Mouse (Mus musculus): ENCODE data around the gene Ccdc103.
A peak's percentile ranks its signal among the peaks of the same experiment; 100 is the strongest.

Ccdc103 gene

GRCm38 (mm10) chr11:102893015-102893651 lies 12.1 kb downstream of the Ccdc103 start:
- DNase-seq = peak; percentile 73

GRCm38 (mm10) chr11:102894716-102895115 lies 13.7 kb downstream of the Ccdc103 start:
- no peak for DNase-seq

GRCm38 (mm10) chr11:102895779-102896178 lies 14.8 kb downstream of the Ccdc103 start:
- no peak for DNase-seq

GRCm38 (mm10) chr11:102896641-102897040 lies 15.6 kb downstream of the Ccdc103 start:
- no peak for DNase-seq

GRCm38 (mm10) chr11:102898408-102898807 lies 17.4 kb downstream of the Ccdc103 start:
- peak; percentile 81 for DNase-seq

GRCm38 (mm10) chr11:102900763-102901162 lies 19.8 kb downstream of the Ccdc103 start, which contains the start of gene Gfap:
Gene Gfap, minus strand, starts transcription at chr11:102900912.
- peak; percentile 87 for DNase-seq

- no peak for DNase-seq
Measured at GRCm38 (mm10) chr11:102901199-102901598, 20.2 kb downstream of the Ccdc103 start.

GRCm38 (mm10) chr11:102902107-102902506 lies 21.1 kb downstream of the Ccdc103 start:
- no peak for DNase-seq

GRCm38 (mm10) chr11:102903654-102904053 lies 22.6 kb downstream of the Ccdc103 start:
- no peak for DNase-seq

- no peak for DNase-seq
Measured at GRCm38 (mm10) chr11:102911376-102911775, 30.4 kb downstream of the Ccdc103 start.

- DNase-seq = no peak
Measured at GRCm38 (mm10) chr11:102915380-102915779, 34.4 kb downstream of the Ccdc103 start.

GRCm38 (mm10) chr11:102918077-102918476 lies 37.1 kb downstream of the Ccdc103 start:
- DNase-seq = no peak

- no peak for DNase-seq
Measured at GRCm38 (mm10) chr11:102921491-102921890, 40.5 kb downstream of the Ccdc103 start.

GRCm38 (mm10) chr11:102924557-102925350 lies 43.8 kb downstream of the Ccdc103 start, which contains the start of gene Kif18b:
Gene Kif18b, minus strand, starts transcription at chr11:102925124.
- peak; percentile 93 for DNase-seq

- no peak for DNase-seq
Measured at GRCm38 (mm10) chr11:102925351-102925717, 44.3 kb downstream of the Ccdc103 start.

- DNase-seq = no peak
Measured at GRCm38 (mm10) chr11:102930672-102931071, 49.7 kb downstream of the Ccdc103 start.

All from cerebellum, adult 9-10 months (tissue).